Mouse (Mus musculus): Measurements from ENCODE around the gene Tsen15. TPM values are rescaled to one million over a fixed set of nuclear protein-coding genes. Genes with fewer than 3 reads are reported as not detected.

Gene Tsen15
- total and polyA plus RNA-seq, 3 experiments = 23.1 to 65.9 (median 40.9) TPM

DNA sequence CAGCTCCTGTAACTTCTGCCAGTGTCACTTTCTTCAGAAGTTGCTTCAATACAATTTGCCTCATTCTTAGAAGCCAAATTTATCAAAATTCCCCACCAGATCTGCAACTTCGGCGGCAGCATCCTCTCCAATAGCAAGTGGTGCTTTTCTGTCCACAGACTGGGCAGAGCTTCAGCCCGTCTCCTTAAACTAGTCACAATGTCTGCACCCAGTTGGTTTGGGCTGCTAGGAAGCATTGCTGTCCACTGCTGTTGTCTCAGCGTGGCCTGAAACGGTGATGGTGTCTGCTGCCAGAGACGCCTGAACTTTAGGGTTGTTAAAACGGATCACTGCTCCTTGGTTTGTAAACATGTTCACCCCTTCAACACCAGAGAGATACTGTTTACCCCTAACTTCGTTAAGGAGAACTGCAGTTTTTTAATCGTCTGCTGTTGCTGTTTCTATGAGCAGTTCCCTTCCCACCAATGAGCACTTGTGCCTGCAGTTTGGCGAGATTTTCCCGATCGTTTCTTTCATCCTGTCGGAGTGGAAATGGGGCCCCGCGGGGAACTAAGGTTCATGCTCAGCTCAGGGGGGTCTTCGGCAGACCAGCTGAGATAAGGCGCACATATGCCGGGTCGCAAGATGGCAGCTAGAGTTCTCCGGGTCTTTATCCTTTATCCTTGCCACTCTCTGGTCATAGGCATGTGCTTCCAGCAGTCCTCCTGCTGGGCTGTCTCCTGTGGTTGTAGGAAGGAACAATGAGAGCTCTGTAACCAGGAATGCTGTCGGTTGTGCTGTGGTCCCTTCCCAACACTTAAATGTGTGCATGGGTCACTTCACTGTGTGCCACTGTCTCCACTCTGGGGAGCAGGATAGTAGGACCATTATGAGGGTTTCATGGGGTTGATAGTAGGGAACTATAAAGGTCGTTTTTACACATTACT lies 20.8 kb upstream of the Tsen15 start:
- Histone ChIP-seq H3K4me3 (replicated peaks in 1 of 3; ENCODE audit: low read depth in 2 of 3, low read length in 2 of 3, poor library complexity in 1 of 3) (no peak overlapping the region), H3K4me2 (ENCODE audit: insufficient read depth, low read depth, poor library complexity, severe bottlenecking) (no peak overlapping the region), H3K27me3 (replicated peaks) (no peaks in the 10 kb centered on the region), H3K9ac (ENCODE audit: insufficient read depth, low read depth) (no peak overlapping the region), H3K9me3 (replicated peaks; ENCODE audit: low read length) (peaks cover 3% of the 10 kb centered on the region), H3K4me1 (ENCODE audit: control insufficient read depth in 1 of 2, insufficient read depth in 2 of 2) (no peaks in the 10 kb centered on the region), H3K27ac (ENCODE audit: insufficient read depth, low read depth) (no peak overlapping the region), H3K79me2 (replicated peaks; ENCODE audit: control insufficient read depth, extremely low read depth, insufficient read depth, poor library complexity, severe bottlenecking) (no peaks in the 10 kb centered on the region), H3K36me3 (replicated peaks in 1 of 2; ENCODE audit: control insufficient read depth in 1 of 2, insufficient read depth in 1 of 2, low read length in 1 of 2) (no peaks in the 10 kb centered on the region)
- dilution Hi-C loops (cut with MboI; ENCODE audit: extremely low pct_ligation_motif_present, extremely low pct_unique_long_range_greater_than_20kb, low sequenced_read_pairs) (no loop called here), in situ Hi-C loops (cut with MboI; ENCODE audit: low pct_ligation_motif_present, low pct_unique_long_range_greater_than_20kb, low sequenced_read_pairs) (no loop called here)
- no peak for DNase-seq (ENCODE audit: extremely low read depth)
- no peak for TF ChIP-seq POLR2AphosphoS2 (IDR thresholded peaks at IDR 0.05; ENCODE audit: low read depth, low read length)
- no peak for TF ChIP-seq ELF1 (IDR thresholded peaks at IDR 0.05; ENCODE audit: low read depth, low read length)
- TF ChIP-seq ZNF384 (IDR thresholded peaks at IDR 0.05; ENCODE audit: low read depth, low read length) = no peak
- no peak for TF ChIP-seq SIN3A (IDR thresholded peaks at IDR 0.05; ENCODE audit: low read length)
- TF ChIP-seq GABPA (IDR thresholded peaks at IDR 0.05; ENCODE audit: insufficient replicate concordance, low read depth, low read length) = no peak
- TF ChIP-seq ZMIZ1 (IDR thresholded peaks at IDR 0.05; ENCODE audit: low read depth, low read length) = no peak
- no peak for TF ChIP-seq TCF12 (IDR thresholded peaks at IDR 0.05; ENCODE audit: low read depth, low read length)
- TF ChIP-seq MXI1 (IDR thresholded peaks at IDR 0.05; ENCODE audit: low read depth, low read length) = no peak
- TF ChIP-seq HCFC1 (IDR thresholded peaks at IDR 0.05; ENCODE audit: low read depth, low read length) = no peak
- TF ChIP-seq E2F4 (IDR thresholded peaks at IDR 0.05; ENCODE audit: insufficient replicate concordance, low read depth, low read length) = no peak
- no peak for TF ChIP-seq CHD2 (IDR thresholded peaks at IDR 0.05; ENCODE audit: low read length)
- TF ChIP-seq CTCF (conservative IDR thresholded peaks at IDR 0.05 in 1 of 2, IDR thresholded peaks at IDR 0.05 in 1 of 2; ENCODE audit: low read depth in 2 of 2, low read length in 2 of 2) = no peak
- no peak for TF ChIP-seq NRF1 (IDR thresholded peaks at IDR 0.05; ENCODE audit: low read depth, low read length)
- no peak for TF ChIP-seq CHD1 (IDR thresholded peaks at IDR 0.05; ENCODE audit: low read depth, low read length)
- no peak for TF ChIP-seq PAX5 (IDR thresholded peaks at IDR 0.05; ENCODE audit: low read length)
- TF ChIP-seq JUN (IDR thresholded peaks at IDR 0.05; ENCODE audit: insufficient read depth, low read depth, low read length) = no peak
- no peak for TF ChIP-seq ZKSCAN1 (IDR thresholded peaks at IDR 0.05; ENCODE audit: borderline replicate concordance, low read depth, low read length)
- no peak for TF ChIP-seq TBP (conservative IDR thresholded peaks at IDR 0.05; ENCODE audit: low read depth, low read length)
- TF ChIP-seq EP300 (IDR thresholded peaks at IDR 0.05; ENCODE audit: low read length) = no peak
- TF ChIP-seq SMC3 (IDR thresholded peaks at IDR 0.05; ENCODE audit: low read depth, low read length) = no peak
